In genomic region chrX:96879154-96879553, GRCm38 (mm10) we compare ENCODE assay signal across 22 mouse cellular contexts.
"Had no signal": no experiment of that assay in that cellular context is flagged by ENCODE, and none has a peak within 500 bp of the region (broad histone marks: within the 10 kb centered on the region; RNA-seq: fewer than 3 reads in every experiment).

No protein-coding gene starts in this region.

- ATAC-seq: forebrain, embryonic 13.5 days; forebrain, embryonic 14.5 days; forebrain, embryonic 15.5 days; forebrain, embryonic 16.5 days; forebrain, postnatal 0 days had no signal

- H3K4me1 ChIP-seq: embryonic facial prominence, embryonic 10.5 days; embryonic facial prominence, embryonic 12.5 days; embryonic facial prominence, embryonic 13.5 days; embryonic facial prominence, embryonic 15.5 days; forebrain, embryonic 10.5 days; forebrain, embryonic 12.5 days; forebrain, embryonic 13.5 days; forebrain, embryonic 15.5 days had no signal

- H3K9ac ChIP-seq: embryonic facial prominence, embryonic 12.5 days; embryonic facial prominence, embryonic 13.5 days; embryonic facial prominence, embryonic 15.5 days; forebrain, embryonic 12.5 days; forebrain, embryonic 13.5 days; forebrain, embryonic 15.5 days; forebrain, postnatal 0 days had no signal

- H3K9me3 ChIP-seq: embryonic facial prominence, embryonic 10.5 days; embryonic facial prominence, embryonic 12.5 days; embryonic facial prominence, embryonic 13.5 days; embryonic facial prominence, embryonic 15.5 days; forebrain, embryonic 10.5 days; forebrain, embryonic 12.5 days; forebrain, embryonic 13.5 days; forebrain, embryonic 15.5 days had no signal

- H3K27ac ChIP-seq: embryonic facial prominence, embryonic 10.5 days; embryonic facial prominence, embryonic 12.5 days; embryonic facial prominence, embryonic 13.5 days; embryonic facial prominence, embryonic 15.5 days; forebrain, embryonic 10.5 days; forebrain, embryonic 12.5 days; forebrain, embryonic 13.5 days; forebrain, embryonic 15.5 days; gastrocnemius, adult 2 months; heart, adult 2 months had no signal

- H3K36me3 ChIP-seq: embryonic facial prominence, embryonic 10.5 days; embryonic facial prominence, embryonic 12.5 days; embryonic facial prominence, embryonic 13.5 days; embryonic facial prominence, embryonic 15.5 days; forebrain, embryonic 10.5 days; forebrain, embryonic 12.5 days; forebrain, embryonic 15.5 days had no signal

- H3K4me2 ChIP-seq: embryonic facial prominence, embryonic 12.5 days; embryonic facial prominence, embryonic 13.5 days; embryonic facial prominence, embryonic 15.5 days; forebrain, embryonic 12.5 days; forebrain, embryonic 13.5 days; forebrain, embryonic 15.5 days had no signal

- H3K4me3 ChIP-seq: embryonic facial prominence, embryonic 10.5 days; embryonic facial prominence, embryonic 12.5 days; embryonic facial prominence, embryonic 13.5 days; embryonic facial prominence, embryonic 15.5 days; erythroblast, embryonic 14.5 days; forebrain, embryonic 10.5 days; forebrain, embryonic 12.5 days; forebrain, embryonic 13.5 days; forebrain, embryonic 15.5 days; gastrocnemius, adult 2 months; heart, adult 2 months had no signal

- H3K27me3 ChIP-seq: embryonic facial prominence, embryonic 12.5 days; embryonic facial prominence, embryonic 13.5 days; embryonic facial prominence, embryonic 15.5 days; forebrain, embryonic 12.5 days; forebrain, embryonic 13.5 days; forebrain, embryonic 15.5 days had no signal

- DNase-seq: cerebellum, adult 8-10 months; cerebellum, adult 9-10 months; cerebellum, adult 9-11 months; cerebellum, postnatal 36 days; gastrocnemius, adult 2 months; gastrocnemius, postnatal 14 days; gastrocnemius, postnatal 25 days; gastrocnemius, postnatal 36 days; heart, adult 11 months; heart, adult 2 months had no signal
